ENCODE assay signal across 8 mouse cellular contexts in the genomic region with DNA sequence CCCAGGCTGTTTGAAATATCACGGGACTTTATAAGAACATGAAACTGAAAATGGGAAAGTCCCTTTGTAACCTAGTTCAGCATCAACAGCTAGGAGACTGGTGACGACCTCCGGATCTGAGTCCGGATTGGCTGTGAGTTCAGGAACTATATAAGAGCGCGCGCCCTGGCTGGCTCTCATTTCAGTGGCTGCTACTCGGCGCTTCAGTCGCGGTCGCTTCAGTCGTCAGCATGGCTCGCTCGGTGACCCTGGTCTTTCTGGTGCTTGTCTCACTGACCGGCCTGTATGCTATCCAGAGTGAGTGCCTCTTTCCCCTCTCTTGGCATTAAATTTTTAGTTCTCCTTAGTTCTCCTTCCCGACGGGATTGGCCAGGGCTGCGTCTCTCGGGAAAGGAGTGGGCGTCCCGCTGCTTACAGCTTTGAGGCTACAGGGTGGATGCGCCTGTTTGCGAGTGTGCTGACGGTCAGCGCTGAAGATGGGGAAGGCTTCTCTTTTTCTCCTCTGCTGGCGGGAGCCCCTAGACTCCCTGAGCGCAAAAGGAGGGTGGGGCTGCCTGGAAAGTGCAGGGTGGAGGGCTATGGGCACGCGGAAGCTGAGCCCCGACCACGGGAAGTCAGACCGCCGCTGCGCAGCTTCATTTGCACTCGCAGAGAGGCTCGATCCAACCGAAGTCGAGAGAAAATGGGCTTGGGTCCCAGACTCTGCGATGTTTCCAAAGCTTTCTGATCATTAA. TPM values are rescaled to one million over a fixed set of nuclear protein-coding genes. Genes with fewer than 3 reads are reported as not detected.
DNase-seq lines count a peak whose midpoint lies in the region; ATAC-seq lines count a peak whose summit lies in the region.

A gene (plus strand): TSS at position 179 of the 734 bp plus-strand sequence.

- DNase-seq in MEL-GATA-1-ER (ENCODE audit: extremely low read depth, low read depth), result peak; percentile 98
- peak; percentile 86 for DNase-seq in cerebellum, adult 8-10 months
- peak; percentile 95 for DNase-seq in forelimb bud, embryonic 11.5 days (ENCODE audit: low read depth, low spot score)
- DNase-seq in layer of hippocampus, adult 9-10 months (ENCODE audit: low spot score), result peak; percentile 99
- DNase-seq in ovary, postnatal 10 days (ENCODE audit: low spot score), result peak; percentile 93
- DNase-seq in thymus, postnatal 10 days (ENCODE audit: low spot score in 2 of 2), result peak; percentile 88 to 95

- peaks cover 3% of the 10 kb centered on the region; the same call in 1 of the 2 replicates for H3K36me3 ChIP-seq in lung, embryonic 16.5 days (ENCODE audit: control insufficient read depth, insufficient read depth, low read length)

- H3K27ac ChIP-seq in lung, embryonic 16.5 days (ENCODE audit: low read length), result peak within 1 kb of the TSS; percentile 82

- peak within 1 kb of the TSS; percentile 82 for H3K4me3 ChIP-seq in lung, embryonic 16.5 days (ENCODE audit: low read length)

- H3K27me3 ChIP-seq in lung, embryonic 16.5 days (ENCODE audit: control insufficient read depth, insufficient read depth, low read depth, low read length), result no peaks in the 10 kb centered on the region

- under 1% methylated on average over 39 of the region's 40 CpGs for WGBS in lung, embryonic 16.5 days

- H3K9me3 ChIP-seq in lung, embryonic 16.5 days (ENCODE audit: control insufficient read depth, low read length), result no peaks in the 10 kb centered on the region

- peak within 1 kb of the TSS; percentile 74 for H3K4me2 ChIP-seq in lung, embryonic 16.5 days (ENCODE audit: low read depth, low read length)

- H3K9ac ChIP-seq in lung, embryonic 16.5 days (ENCODE audit: low read length), result peak within 1 kb of the TSS; percentile 87

- peaks cover 13% of the 10 kb centered on the region for H3K4me1 ChIP-seq in lung, embryonic 16.5 days (replicated peaks; ENCODE audit: control insufficient read depth, insufficient read depth, low read length)

- peak; percentile 83 to 91 for ATAC-seq in hematopoietic stem cell, adult 5-6 weeks (replicated peaks in 1 of 2; ENCODE audit: insufficient read depth in 1 of 2, low FRiP score in 2 of 2, low TSS enrichment in 1 of 2, low read depth in 1 of 2, poor library complexity in 2 of 2, severe bottlenecking in 2 of 2)
- peak; percentile 99 for ATAC-seq in lung, embryonic 16.5 days (ENCODE audit: low read depth)

RNA-seq across cellular contexts. Expression of the gene that starts here (rescaled TPM):
- 3,422 and 3,507 TPM in 2 replicates for total RNA-seq in hematopoietic stem cell, adult 5-6 weeks (2017)
- 408 and 412 TPM in 2 replicates for polyA plus RNA-seq in lung, embryonic 16.5 days (2015; fragmentation: Nextera tagmentation; extraction: Ambion mirVana)

Comparison
In these comparisons a context has a peak if more than half of its experiments do, and no peak if none do; other contexts are left out.
1. Peak in every context shown above with its lines: DNase-seq, ATAC-seq, H3K4me3 ChIP-seq and H3K27ac ChIP-seq.